Mouse (Mus musculus): ENCODE data around the gene Tshz2.

GRCm38 (mm10) chr2:170104396-170104795 lies 471.6 kb downstream of the Tshz2 start:
- TF ChIP-seq CTCF (IDR thresholded peaks at IDR 0.05; ENCODE audit: low read depth) (no peak), EP300 (IDR thresholded peaks at IDR 0.05; ENCODE audit: low read depth) (no peak)

All from liver, embryonic 14.5 days (tissue).